Mouse (Mus musculus) forebrain, embryonic 15.5 days (tissue): ENCODE data around the gene Agtr2. TPM values are rescaled to one million over a fixed set of nuclear protein-coding genes. Genes with fewer than 3 reads are reported as not detected.
"Not testable (repeated sequence)": the region's sequence is repeated elsewhere in the genome, so short reads cannot be mapped to it uniquely, and the experiment has no call there.

Experiments used
- ATAC-seq: fragments of 200-750 bp; cut with Nextera tagmentation; replicated peaks from 2 replicates; pipeline ENCODE4 v1.8.0; 2017; ENCODE audit warnings: mild to moderate bottlenecking, moderate TSS enrichment, moderate library complexity
- H3K27ac ChIP-seq: fragments of 300-500 bp; sonication (generic); replicated peaks from 2 replicates; pipeline ENCODE4 v1.5.1; 2015; ENCODE audit warnings: mild to moderate bottlenecking, inconsistent platforms
- H3K27me3 ChIP-seq: fragments of 300-500 bp; sonication (generic); 2 replicates; pipeline ENCODE4 v1.6.1; 2015; ENCODE audit warnings: inconsistent platforms
- H3K36me3 ChIP-seq: fragments of 300-500 bp; sonication (generic); 2 replicates; pipeline ENCODE4 v1.6.1; 2015; ENCODE audit warnings: mild to moderate bottlenecking, inconsistent platforms
- H3K4me1 ChIP-seq: fragments of 300-500 bp; sonication (generic); 2 replicates; pipeline ENCODE4 v1.6.1; 2015; ENCODE audit warnings: inconsistent platforms
- H3K4me2 ChIP-seq: fragments of 300-500 bp; sonication (generic); replicated peaks from 2 replicates; pipeline ENCODE4 v1.6.1; 2015; ENCODE audit warnings: mild to moderate bottlenecking, inconsistent platforms
- H3K4me3 ChIP-seq: fragments of 300-500 bp; sonication (generic); 2 replicates; pipeline ENCODE4 v1.5.1; 2015; ENCODE audit warnings: mild to moderate bottlenecking, inconsistent platforms
- H3K9ac ChIP-seq: fragments of 300-500 bp; sonication (generic); replicated peaks from 2 replicates; pipeline ENCODE4 v1.6.1; 2015; ENCODE audit warnings: mild to moderate bottlenecking, inconsistent platforms
- H3K9me3 ChIP-seq: fragments of 300-500 bp; sonication (generic); 2 replicates; pipeline ENCODE4 v1.6.1; 2016; ENCODE audit warnings: inconsistent platforms
- WGBS: fragments of 180-500 bp; shearing (Covaris S2); methylation state at CpG from one replicate; pipeline ENCODE4 v1.1.7; 2015; ENCODE audit warnings: mixed read lengths; 5-methylcytosine and 5-hydroxymethylcytosine counted together
- polyA plus RNA-seq: library from polyadenylated mRNA; unstranded; fragments of >200 nt; fragmentation: Nextera tagmentation; extraction: Ambion mirVana; gene quantifications from 2 replicates; pipeline ENCODE4 v1.2.1, GENCODE M21; 2015

Gene Agtr2
- polyA plus RNA-seq: 0.97 and 1.1 TPM in 2 replicates

DNA sequence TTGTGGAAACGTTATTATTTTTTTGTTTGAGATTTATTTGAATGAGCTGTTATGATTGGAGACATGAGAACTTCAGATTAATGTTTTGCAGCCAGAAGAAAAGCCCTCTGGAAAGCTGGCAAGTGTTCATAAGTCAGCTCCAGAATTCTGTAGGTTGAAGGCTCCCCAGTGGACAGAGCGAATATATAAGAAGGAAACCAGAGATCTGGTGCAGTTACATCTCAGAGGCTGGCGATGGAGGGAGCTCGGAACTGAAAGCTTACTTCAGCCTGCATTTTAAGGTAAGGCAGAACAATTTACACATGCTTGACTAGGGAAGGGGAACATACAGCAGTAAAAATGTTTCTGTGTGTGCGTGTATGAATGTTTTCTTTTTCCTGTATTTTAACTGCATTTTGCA is at the start of gene Agtr2:
TSS of gene Agtr2 (plus strand) at position 131 of the 400 bp plus-strand sequence.
- Histone ChIP-seq H3K4me2 (no peak within 1 kb of the TSS), H3K4me1 (no peaks in the 10 kb centered on the region), H3K27ac (no peak within 1 kb of the TSS), H3K9me3 (no peaks in the 10 kb centered on the region), H3K4me3 (no peak within 1 kb of the TSS), H3K9ac (no peak within 1 kb of the TSS), H3K36me3 (no peaks in the 10 kb centered on the region), H3K27me3 (no peaks in the 10 kb centered on the region)
- 77% methylated on average over 5 of the region's 5 CpGs for WGBS
- no peak for ATAC-seq

- no peaks in the 10 kb centered on the region for H3K27me3 ChIP-seq
- H3K9ac ChIP-seq: no peak overlapping the region
- no peaks in the 10 kb centered on the region for H3K9me3 ChIP-seq
- no peak overlapping the region for H3K4me3 ChIP-seq
- H3K4me1 ChIP-seq: no peaks in the 10 kb centered on the region
- H3K4me2 ChIP-seq: no peak overlapping the region
- ATAC-seq: no peak
- 69% methylated on average over 3 of the region's 3 CpGs for WGBS
- no peak overlapping the region for H3K27ac ChIP-seq
- no peaks in the 10 kb centered on the region for H3K36me3 ChIP-seq
Observed at GRCm38 (mm10) chrX:21452519-21452918, 31.8 kb upstream of the Agtr2 start.

- Histone ChIP-seq H3K4me3 (no peak overlapping the region), H3K9me3 (no peaks in the 10 kb centered on the region), H3K4me2 (no peak overlapping the region), H3K36me3 (no peaks in the 10 kb centered on the region), H3K27ac (no peak overlapping the region), H3K27me3 (no peaks in the 10 kb centered on the region), H3K9ac (no peak overlapping the region), H3K4me1 (no peaks in the 10 kb centered on the region)
- no peak for ATAC-seq
- 58% methylated on average over 2 of the region's 2 CpGs for WGBS
Observed at GRCm38 (mm10) chrX:21488111-21488510, 3.8 kb downstream of the Agtr2 start.

DNA sequence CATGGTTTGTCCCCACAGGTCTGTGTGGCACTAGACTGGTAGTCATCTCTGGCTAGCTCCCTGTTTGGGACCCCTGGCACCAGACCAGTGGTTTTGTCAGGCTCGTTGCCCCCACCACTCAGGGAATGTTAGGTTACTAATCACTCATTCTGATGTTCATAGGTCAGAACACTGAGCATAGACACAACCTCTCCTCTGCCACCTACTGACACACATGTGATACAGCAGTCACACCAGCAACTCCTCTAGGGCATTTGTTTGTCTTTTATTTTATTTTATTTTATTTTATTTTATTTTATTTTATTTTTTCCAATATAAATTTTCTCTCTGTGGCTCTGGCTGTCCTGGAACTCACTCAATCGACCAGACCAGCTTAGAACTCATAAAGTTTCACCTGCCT is 15.9 kb downstream of the Agtr2 start:
- Histone ChIP-seq H3K4me3 (no peak overlapping the region), H3K9me3 (no peaks in the 10 kb centered on the region), H3K27ac (no peak overlapping the region), H3K4me1 (no peaks in the 10 kb centered on the region), H3K4me2 (no peak overlapping the region), H3K9ac (no peak overlapping the region), H3K27me3 (no peaks in the 10 kb centered on the region), H3K36me3 (no peaks in the 10 kb centered on the region)
- WGBS: 25% methylated on average over 2 of the region's 2 CpGs
- ATAC-seq: no peak

DNA sequence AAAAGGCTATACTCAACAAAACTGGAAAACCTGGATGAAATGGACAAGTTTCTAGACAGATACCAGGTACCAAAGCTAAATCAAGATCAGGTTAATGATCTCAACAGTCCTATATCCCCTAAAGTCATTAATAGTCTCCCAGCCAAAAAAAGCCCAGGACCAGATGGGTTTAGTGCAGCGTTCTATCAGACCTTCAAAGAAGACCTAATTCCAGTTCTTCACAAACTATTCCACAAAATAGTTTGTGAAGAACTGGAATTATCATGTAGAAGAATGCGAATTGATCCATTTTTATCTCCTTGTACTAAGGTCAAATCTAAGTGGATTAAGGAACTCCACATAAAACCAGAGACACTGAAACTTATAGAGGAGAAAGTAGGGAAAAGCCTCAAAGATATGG is 23.0 kb downstream of the Agtr2 start:
- H3K4me1 ChIP-seq, H3K4me2 ChIP-seq, H3K36me3 ChIP-seq, H3K9ac ChIP-seq, ATAC-seq, H3K9me3 ChIP-seq, H3K27ac ChIP-seq, H3K27me3 ChIP-seq, H3K4me3 ChIP-seq: not testable (repeated sequence)
- 73% methylated on average over 2 of the region's 2 CpGs for WGBS

GRCm38 (mm10) chrX:21522590-21522989 is 38.2 kb downstream of the Agtr2 start:
- WGBS: 88% methylated on average over 4 of the region's 4 CpGs
- H3K27ac ChIP-seq: no peak overlapping the region
- no peak overlapping the region for H3K9ac ChIP-seq
- ATAC-seq: no peak
- no peak overlapping the region for H3K4me2 ChIP-seq
- no peaks in the 10 kb centered on the region for H3K4me1 ChIP-seq
- H3K27me3 ChIP-seq: no peaks in the 10 kb centered on the region
- H3K4me3 ChIP-seq: no peak overlapping the region
- no peaks in the 10 kb centered on the region for H3K9me3 ChIP-seq
- H3K36me3 ChIP-seq: no peaks in the 10 kb centered on the region

Other genes with a start within 250 kb of the Agtr2 start
- not detected in 2 replicates for gene Slc6a14, start 230.4 kb downstream of the Agtr2 start, polyA plus RNA-seq